Mouse (Mus musculus) limb, embryonic 14.5 days (tissue): Measurements from ENCODE around the gene Rrp8. TPM values are rescaled to one million over a fixed set of nuclear protein-coding genes. Genes with fewer than 3 reads are reported as not detected.
A peak's percentile ranks its signal among the peaks of the same experiment; 100 is the strongest.

Experiments
- ATAC-seq: fragments of 200-750 bp; cut with Nextera tagmentation; 2 replicates; pipeline ENCODE4 v1.8.0; 2017; ENCODE audit warnings: low read depth, moderate number of reproducible peaks, moderate TSS enrichment; ENCODE audit not compliant: low FRiP score
- DNase-seq: peaks from one replicate; pipeline ENCODE4 v3.0.0-alpha.2; 2015; ENCODE audit warnings: low spot score
- H3K27ac ChIP-seq: fragments of 300-500 bp; sonication (generic); replicated peaks from 2 replicates; pipeline ENCODE4 v1.5.1; 2014; ENCODE audit warnings: low read depth, mild to moderate bottlenecking, low read length, moderate library complexity, mixed read lengths
- H3K27me3 ChIP-seq: fragments of 300-500 bp; sonication (generic); 2 replicates; pipeline ENCODE4 v1.6.1; 2014; ENCODE audit warnings: low read length, mixed read lengths; ENCODE audit not compliant: control insufficient read depth, insufficient read depth
- H3K36me3 ChIP-seq: fragments of 300-500 bp; sonication (generic); 2 replicates; pipeline ENCODE4 v1.6.1; 2014; ENCODE audit warnings: mild to moderate bottlenecking, low read length, moderate library complexity, mixed read lengths; ENCODE audit not compliant: control insufficient read depth, insufficient read depth
- H3K4me1 ChIP-seq: fragments of 300-500 bp; sonication (generic); 2 replicates; pipeline ENCODE4 v1.6.1; 2014; ENCODE audit warnings: antibody characterized with exemption, low read length, mixed read lengths; ENCODE audit not compliant: control insufficient read depth, insufficient read depth
- H3K4me2 ChIP-seq: fragments of 300-500 bp; sonication (generic); replicated peaks from 2 replicates; pipeline ENCODE4 v1.6.1; 2014; ENCODE audit warnings: low read depth, mild to moderate bottlenecking, low read length, moderate library complexity; ENCODE audit not compliant: severe bottlenecking
- H3K4me3 ChIP-seq: fragments of 300-500 bp; sonication (generic); replicated peaks from 2 replicates; pipeline ENCODE4 v1.5.1; 2014; ENCODE audit warnings: low read length
- H3K9ac ChIP-seq: fragments of 300-500 bp; sonication (generic); 2 replicates; pipeline ENCODE4 v1.6.1; 2014; ENCODE audit warnings: mild to moderate bottlenecking, low read depth, low read length, moderate library complexity; ENCODE audit not compliant: severe bottlenecking
- H3K9me3 ChIP-seq: fragments of 300-500 bp; sonication (generic); 2 replicates; pipeline ENCODE4 v1.6.1; 2016; ENCODE audit warnings: low read length; ENCODE audit not compliant: control insufficient read depth
- POLR2A ChIP-seq: fragments of 200-500 bp; IDR thresholded peaks from 2 replicates; pipeline ENCODE4 v1.8.0; 2012; ENCODE audit warnings: inconsistent platforms, mild to moderate bottlenecking, moderate library complexity, borderline replicate concordance; ENCODE audit not compliant: insufficient read depth, insufficient read length; ENCODE audit errors: extremely low read depth
- WGBS: fragments of 180-500 bp; shearing (Covaris S2); extraction: QIAGEN DNeasy Blood & Tissue Kit; methylation state at CpG from one replicate; pipeline ENCODE4 v1.1.7; 2014; 5-methylcytosine and 5-hydroxymethylcytosine counted together
- polyA plus RNA-seq, 2 experiments: library from polyadenylated mRNA; depleted of rRNA in 1 of 2; stranded (reverse) in 1 of 2; unstranded in 1 of 2; fragments of >200 nt; fragmentation: Nextera tagmentation in 1 of 2; extraction: Ambion mirVana in 1 of 2; gene quantifications; 2 replicates each; pipeline versions ENCODE4 v1.2.1 to v1.2.3; 2012 to 2014

Gene Rrp8
- polyA plus RNA-seq, 2 experiments: 27.6 to 31.0 TPM

GRCm38 (mm10) chr7:105772331-105772730 is 35.1 kb upstream of the Rrp8 start:
- H3K27me3 ChIP-seq: no peaks in the 10 kb centered on the region
- DNase-seq: no peak
- H3K4me1 ChIP-seq: peaks cover 21% of the 10 kb centered on the region
- TF ChIP-seq POLR2A: no peak
- WGBS: 95% methylated on average over 15 of the region's 15 CpGs
- no peak overlapping the region for H3K4me2 ChIP-seq
- no peaks in the 10 kb centered on the region for H3K9me3 ChIP-seq
- H3K9ac ChIP-seq: no peak overlapping the region
- H3K36me3 ChIP-seq: peaks cover 68% of the 10 kb centered on the region
- H3K4me3 ChIP-seq: no peak overlapping the region
- no peak overlapping the region for H3K27ac ChIP-seq
- ATAC-seq: no peak

GRCm38 (mm10) chr7:105769959-105770358 is 32.8 kb upstream of the Rrp8 start:
- Histone ChIP-seq H3K36me3 (peaks cover 81% of the 10 kb centered on the region), H3K9ac (no peak overlapping the region), H3K4me3 (no peak overlapping the region), H3K4me2 (no peak overlapping the region), H3K4me1 (peaks cover 18% of the 10 kb centered on the region), H3K27me3 (no peaks in the 10 kb centered on the region), H3K27ac (no peak overlapping the region), H3K9me3 (no peaks in the 10 kb centered on the region)
- no peak for TF ChIP-seq POLR2A
- 84% methylated on average over 3 of the region's 3 CpGs for WGBS
- ATAC-seq (no peak), DNase-seq (no peak)

DNA sequence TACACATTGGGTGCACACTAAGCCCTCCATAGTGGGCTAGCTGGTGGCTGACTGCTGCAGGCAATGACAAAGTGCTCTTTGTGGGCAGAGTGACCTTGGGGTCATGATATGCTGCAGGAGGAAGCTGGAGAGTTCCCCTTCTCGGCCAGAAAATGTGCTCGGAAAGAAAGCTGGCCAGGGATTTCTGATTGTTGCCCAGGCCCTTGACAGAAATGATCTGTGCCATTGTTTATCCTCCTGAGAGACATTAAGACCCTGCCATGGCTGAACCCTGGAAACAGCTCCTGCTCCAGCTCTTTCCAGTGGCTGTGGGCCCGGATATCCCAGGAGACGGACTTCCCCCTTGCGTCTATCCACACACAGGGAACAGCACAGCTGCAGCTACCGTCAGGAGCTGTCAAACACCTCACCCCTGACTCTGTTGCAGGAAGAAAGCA is 30.6 kb upstream of the Rrp8 start:
- Histone ChIP-seq H3K9ac (no peak overlapping the region), H3K4me3 (no peak overlapping the region), H3K9me3 (no peaks in the 10 kb centered on the region), H3K27me3 (no peaks in the 10 kb centered on the region), H3K27ac (peak overlapping the region; percentile 44), H3K4me1 (peaks cover 18% of the 10 kb centered on the region), H3K36me3 (peaks cover 94% of the 10 kb centered on the region), H3K4me2 (no peak overlapping the region; the same call in 1 of the 2 replicates)
- no peak for TF ChIP-seq POLR2A
- 21% methylated on average over 6 of the region's 6 CpGs for WGBS
- no peak for DNase-seq
- peak; percentile 32; the same call in 1 of the 2 replicates for ATAC-seq

- 89% methylated on average over 11 of the region's 11 CpGs for WGBS
Observed at GRCm38 (mm10) chr7:105764331-105764730, 27.1 kb upstream of the Rrp8 start.

GRCm38 (mm10) chr7:105762517-105763270 is 25.5 kb upstream of the Rrp8 start:
- peaks cover 88% of the 10 kb centered on the region for H3K36me3 ChIP-seq
- no peak overlapping the region for H3K9ac ChIP-seq
- ATAC-seq: no peak

More at GRCm38 (mm10) chr7:105764331-105764730, 27.1 kb upstream of the Rrp8 start:
- peaks cover 85% of the 10 kb centered on the region for H3K36me3 ChIP-seq
- ATAC-seq: no peak
- no peak overlapping the region for H3K4me2 ChIP-seq
- peaks cover 12% of the 10 kb centered on the region; the same call in 1 of the 2 replicates for H3K4me1 ChIP-seq
- H3K9ac ChIP-seq: no peak overlapping the region
- TF ChIP-seq POLR2A: no peak
- DNase-seq: no peak
- H3K27ac ChIP-seq: no peak overlapping the region
- H3K27me3 ChIP-seq: no peaks in the 10 kb centered on the region
- H3K9me3 ChIP-seq: no peaks in the 10 kb centered on the region
- H3K4me3 ChIP-seq: no peak overlapping the region

More at GRCm38 (mm10) chr7:105762517-105763270, 25.5 kb upstream of the Rrp8 start:
- Histone ChIP-seq H3K9me3 (no peaks in the 10 kb centered on the region), H3K4me1 (0 out of 2 replicates have a peak, but pooled peaks cover 2% of the 10 kb centered on the region), H3K27me3 (no peaks in the 10 kb centered on the region), H3K27ac (no peak overlapping the region), H3K4me2 (no peak overlapping the region; the same call in 1 of the 2 replicates), H3K4me3 (no peak overlapping the region)
- no peak for TF ChIP-seq POLR2A
- no peak for DNase-seq
- WGBS: 39% methylated on average over 55 of the region's 55 CpGs
